Mouse (Mus musculus) heart, embryonic 11.5 days (tissue): ENCODE measurements around the gene Acpp. TPM values are rescaled to one million over a fixed set of nuclear protein-coding genes. Genes with fewer than 3 reads are reported as not detected.

Experiments
- ATAC-seq: fragments of 200-750 bp; cut with Nextera tagmentation; replicated peaks from 2 replicates; pipeline ENCODE4 v1.8.0; 2017; ENCODE audit warnings: moderate library complexity; ENCODE audit not compliant: insufficient number of reproducible peaks, low FRiP score, low TSS enrichment
- H3K27ac ChIP-seq: fragments of 300-500 bp; sonication (generic); 2 replicates; pipeline ENCODE4 v1.5.1; 2014; ENCODE audit warnings: mild to moderate bottlenecking, low read depth, low read length
- H3K27me3 ChIP-seq: fragments of 300-500 bp; sonication (generic); 2 replicates; pipeline ENCODE4 v1.6.1; 2014; ENCODE audit warnings: mild to moderate bottlenecking, low read length, mixed read lengths; ENCODE audit not compliant: control insufficient read depth, insufficient read depth
- H3K36me3 ChIP-seq: fragments of 300-500 bp; sonication (generic); 2 replicates; pipeline ENCODE4 v1.6.1; 2014; ENCODE audit warnings: mild to moderate bottlenecking, low read length, moderate library complexity, mixed read lengths; ENCODE audit not compliant: control insufficient read depth, insufficient read depth
- H3K4me1 ChIP-seq: fragments of 300-500 bp; sonication (generic); 2 replicates; pipeline ENCODE4 v1.6.1; 2014; ENCODE audit warnings: low read length; ENCODE audit not compliant: control insufficient read depth, insufficient read depth
- H3K4me2 ChIP-seq: fragments of 300-500 bp; sonication (generic); 2 replicates; pipeline ENCODE4 v1.6.1; 2014; ENCODE audit warnings: mild to moderate bottlenecking, moderate library complexity
- H3K4me3 ChIP-seq: fragments of 300-500 bp; sonication (generic); 2 replicates; pipeline ENCODE4 v1.5.1; 2014; ENCODE audit warnings: low read depth, low read length
- H3K9ac ChIP-seq: fragments of 300-500 bp; sonication (generic); 2 replicates; pipeline ENCODE4 v1.6.1; 2014; ENCODE audit warnings: mild to moderate bottlenecking, low read depth, low read length, moderate library complexity
- H3K9me3 ChIP-seq: fragments of 300-500 bp; sonication (generic); replicated peaks from 2 replicates; pipeline ENCODE4 v1.6.1; 2016; ENCODE audit warnings: low read length; ENCODE audit not compliant: control insufficient read depth
- WGBS: fragments of 180-500 bp; shearing (Covaris S2); extraction: QIAGEN DNeasy Blood & Tissue Kit; methylation state at CpG from one replicate; pipeline ENCODE4 v1.1.7; 2014; ENCODE audit not compliant: insufficient replicate concordance; 5-methylcytosine and 5-hydroxymethylcytosine counted together
- polyA plus RNA-seq: library from polyadenylated mRNA; unstranded; fragments of >200 nt; fragmentation: Nextera tagmentation; extraction: Ambion mirVana; gene quantifications from 2 replicates; pipeline ENCODE4 v1.2.1, GENCODE M21; 2014

The Acpp gene
- polyA plus RNA-seq, 1 experiment from 2014 or later, result 0.30 TPM

DNA sequence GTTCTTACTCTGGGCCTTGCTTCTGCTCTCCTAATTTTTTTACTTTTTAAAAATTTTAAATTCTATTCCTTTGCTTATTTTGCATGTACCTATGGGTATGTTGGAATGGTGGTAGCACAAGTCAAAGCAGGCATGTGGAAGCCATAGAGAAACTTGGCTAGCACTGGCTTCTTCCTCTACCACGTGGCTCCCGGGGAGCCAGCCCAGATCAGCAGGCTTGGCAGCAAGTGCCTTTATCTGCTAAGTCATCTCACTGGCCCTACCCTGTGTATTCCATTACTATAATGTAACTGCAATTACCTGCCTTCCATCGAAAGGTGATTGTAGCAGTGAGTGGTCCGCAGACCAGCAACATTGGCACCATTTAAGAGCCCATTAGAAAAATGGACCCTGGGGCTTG lies 22.8 kb upstream of the Acpp start:
- Histone ChIP-seq H3K4me3 (no peak overlapping the region), H3K27ac (no peak overlapping the region), H3K4me1 (no peaks in the 10 kb centered on the region), H3K36me3 (no peaks in the 10 kb centered on the region), H3K9ac (no peak overlapping the region), H3K27me3 (no peaks in the 10 kb centered on the region), H3K4me2 (no peak overlapping the region), H3K9me3 (no peaks in the 10 kb centered on the region)
- ATAC-seq, result no peak
- 79% methylated on average over 4 of the region's 4 CpGs for WGBS

DNA sequence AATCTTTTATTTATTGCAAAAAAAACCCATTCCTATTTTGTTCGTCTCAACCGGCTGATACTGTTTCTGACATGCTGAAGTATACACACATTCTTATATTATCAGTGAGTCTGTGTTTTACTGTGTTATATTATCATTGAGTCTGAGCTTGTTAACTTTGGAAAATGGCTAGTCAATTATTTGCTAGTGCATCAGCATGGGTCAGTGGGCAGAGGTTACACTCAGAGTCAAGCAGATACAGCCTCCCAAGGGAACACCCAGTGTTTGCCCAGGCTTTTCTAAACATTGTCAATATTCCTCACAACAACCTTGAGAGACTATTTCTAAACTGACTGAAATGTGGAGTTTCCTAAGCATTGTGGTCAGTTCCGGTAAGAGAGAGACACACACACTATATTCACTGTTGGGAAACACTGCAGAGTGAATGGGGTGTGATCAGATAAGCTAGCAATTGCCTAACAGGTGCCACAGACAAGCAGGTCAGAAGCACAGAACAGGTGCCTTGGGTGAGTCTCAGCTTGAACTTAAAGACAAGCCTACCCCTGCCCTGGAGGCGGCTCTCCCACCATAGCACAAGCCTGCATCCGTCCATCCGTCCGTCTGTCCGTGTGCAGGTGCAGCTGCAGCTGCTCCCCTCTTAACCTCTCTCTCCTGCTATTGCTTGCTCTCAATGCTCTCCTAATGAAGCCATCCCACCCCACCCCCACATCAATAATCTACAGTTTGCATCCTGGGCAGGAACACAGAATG lies 18.1 kb upstream of the Acpp start:
- Histone ChIP-seq H3K9ac (no peak overlapping the region), H3K4me1 (no peaks in the 10 kb centered on the region), H3K27ac (no peak overlapping the region), H3K36me3 (no peaks in the 10 kb centered on the region), H3K4me3 (no peak overlapping the region), H3K4me2 (no peak overlapping the region), H3K27me3 (no peaks in the 10 kb centered on the region), H3K9me3 (no peaks in the 10 kb centered on the region)
- 83% methylated on average over 8 of the region's 8 CpGs for WGBS
- ATAC-seq, result no peak

DNA sequence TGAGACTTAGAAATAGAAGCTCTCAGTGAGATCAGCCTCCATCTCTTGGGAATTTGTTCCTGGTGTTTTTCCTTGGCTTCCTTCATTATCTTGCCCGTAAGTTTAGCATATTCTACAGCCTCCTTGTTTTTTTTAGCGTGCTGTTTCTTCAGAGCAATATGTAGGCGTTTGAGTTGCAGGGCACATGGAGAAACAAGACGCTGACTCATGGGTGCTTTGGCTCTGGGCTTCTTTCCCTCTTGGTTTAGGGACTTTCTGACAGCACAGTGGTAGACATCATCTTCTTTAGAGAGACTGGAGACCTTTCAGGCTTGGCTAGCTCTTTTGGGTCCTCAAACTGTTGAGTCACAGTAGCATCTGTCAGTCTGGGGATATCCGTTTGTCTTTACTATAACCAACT lies 6.6 kb upstream of the Acpp start:
- no peaks in the 10 kb centered on the region for H3K4me1 ChIP-seq
- no peaks in the 10 kb centered on the region for H3K36me3 ChIP-seq
- no peak overlapping the region for H3K27ac ChIP-seq
- H3K9ac ChIP-seq, result no peak overlapping the region
- no peak for ATAC-seq
- H3K4me3 ChIP-seq, result no peak overlapping the region
- H3K9me3 ChIP-seq, result no peaks in the 10 kb centered on the region
- H3K4me2 ChIP-seq, result no peak overlapping the region
- H3K27me3 ChIP-seq, result no peaks in the 10 kb centered on the region
- WGBS, result 72% methylated on average over 5 of the region's 5 CpGs

DNA sequence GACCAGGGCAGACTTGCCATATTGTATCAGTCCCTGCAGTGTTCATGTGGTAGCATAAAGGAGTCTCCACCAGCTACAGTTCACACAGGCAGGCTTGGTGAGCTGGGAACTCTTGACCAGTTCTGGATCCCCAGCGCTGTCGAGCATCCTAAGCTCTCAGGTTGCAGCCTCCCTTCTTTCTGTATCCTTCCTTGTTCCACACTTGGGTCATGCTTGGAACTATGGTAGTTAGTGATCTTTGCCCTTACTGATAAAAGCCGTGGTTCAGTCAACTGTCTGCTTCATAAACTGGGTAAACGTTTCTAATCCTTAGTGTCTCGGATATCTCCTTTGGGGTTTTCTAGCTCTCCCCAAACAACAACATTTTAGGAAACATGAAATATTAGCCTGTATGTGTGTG lies 1.9 kb upstream of the Acpp start:
- H3K9me3 ChIP-seq, result no peaks in the 10 kb centered on the region
- no peak overlapping the region for H3K4me2 ChIP-seq
- H3K27me3 ChIP-seq, result no peaks in the 10 kb centered on the region
- H3K4me1 ChIP-seq, result no peaks in the 10 kb centered on the region; the same call in 1 of the 2 replicates
- WGBS, result 79% methylated on average over 5 of the region's 5 CpGs
- ATAC-seq, result no peak
- H3K36me3 ChIP-seq, result no peaks in the 10 kb centered on the region
- no peak overlapping the region for H3K9ac ChIP-seq
- H3K4me3 ChIP-seq, result no peak overlapping the region
- no peak overlapping the region for H3K27ac ChIP-seq

DNA sequence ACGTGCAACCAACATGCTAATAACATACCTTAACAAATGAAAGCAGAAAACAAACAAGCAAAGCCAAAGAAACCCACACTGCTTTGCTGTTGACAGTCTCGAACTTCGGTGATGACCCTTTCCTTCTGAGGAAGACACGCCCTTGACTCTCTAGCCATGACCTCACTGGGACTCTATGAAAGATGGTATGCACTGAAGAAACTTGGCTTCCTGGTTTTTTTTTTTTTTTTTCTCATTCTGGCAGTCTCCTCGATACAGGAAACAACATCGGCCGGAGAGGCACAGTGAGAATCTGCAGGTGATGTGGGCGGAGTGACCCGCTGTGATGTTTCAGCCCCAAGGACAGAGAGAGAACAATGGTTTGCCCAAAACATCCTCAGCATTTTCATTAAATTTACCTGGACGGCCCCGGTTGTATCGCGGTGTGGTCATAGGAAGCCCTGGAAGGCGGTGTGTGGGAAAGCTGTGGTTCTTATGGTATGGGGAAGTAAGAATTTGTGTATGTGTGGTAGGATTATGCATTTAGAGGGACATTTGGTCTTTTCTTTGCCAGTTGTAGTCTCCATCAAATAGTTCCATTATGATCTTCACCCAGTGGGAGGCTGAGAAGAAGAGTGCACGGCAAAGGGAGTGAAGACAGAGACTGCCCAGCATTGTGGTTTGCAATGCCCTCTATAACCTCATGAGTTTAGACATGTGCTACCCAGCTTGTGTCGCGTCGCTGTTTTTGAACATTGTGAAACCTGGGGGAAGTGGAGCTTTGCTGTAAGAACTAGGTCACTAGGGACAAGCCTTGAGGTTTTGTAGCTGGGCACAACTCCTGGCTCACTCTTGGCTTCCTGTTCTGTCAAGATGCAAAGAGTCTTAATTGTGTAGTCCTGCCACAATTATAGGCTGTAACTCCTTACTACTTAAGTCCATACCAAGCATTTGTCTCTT lies 1.2 kb upstream of the Acpp start:
- H3K9me3 ChIP-seq, result no peaks in the 10 kb centered on the region
- no peaks in the 10 kb centered on the region for H3K27me3 ChIP-seq
- no peak for ATAC-seq
- no peak overlapping the region for H3K27ac ChIP-seq
- no peaks in the 10 kb centered on the region for H3K36me3 ChIP-seq
- WGBS, result 77% methylated on average over 18 of the region's 18 CpGs
- H3K9ac ChIP-seq, result no peak overlapping the region
- H3K4me2 ChIP-seq, result no peak overlapping the region
- H3K4me1 ChIP-seq, result no peaks in the 10 kb centered on the region; the same call in 1 of the 2 replicates
- H3K4me3 ChIP-seq, result no peak overlapping the region

DNA sequence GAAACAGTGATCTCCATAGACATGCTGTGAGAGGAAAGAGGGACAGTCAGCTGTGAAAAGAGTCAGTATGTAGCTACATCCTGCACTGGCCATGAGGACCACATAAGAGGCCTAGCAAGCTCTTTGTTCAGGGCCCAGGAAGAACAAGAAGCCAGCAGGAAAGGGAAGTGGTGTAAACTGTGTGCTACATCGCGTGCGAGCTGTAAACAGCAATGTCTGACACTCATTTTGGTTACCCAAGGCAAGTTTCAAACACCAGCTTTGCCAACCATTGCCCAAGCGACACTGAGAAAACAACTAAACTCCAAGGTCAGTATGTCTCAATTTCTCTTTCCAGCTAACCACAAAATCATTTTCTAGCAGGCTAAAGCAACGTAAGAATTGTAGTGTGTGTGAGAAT lies 6.2 kb downstream of the Acpp start:
- Histone ChIP-seq H3K4me1 (no peaks in the 10 kb centered on the region), H3K4me3 (no peak overlapping the region), H3K9ac (no peak overlapping the region), H3K27me3 (no peaks in the 10 kb centered on the region), H3K9me3 (no peaks in the 10 kb centered on the region), H3K36me3 (no peaks in the 10 kb centered on the region), H3K27ac (no peak overlapping the region), H3K4me2 (no peak overlapping the region)
- ATAC-seq, result no peak
- 84% methylated on average over 5 of the region's 5 CpGs for WGBS

DNA sequence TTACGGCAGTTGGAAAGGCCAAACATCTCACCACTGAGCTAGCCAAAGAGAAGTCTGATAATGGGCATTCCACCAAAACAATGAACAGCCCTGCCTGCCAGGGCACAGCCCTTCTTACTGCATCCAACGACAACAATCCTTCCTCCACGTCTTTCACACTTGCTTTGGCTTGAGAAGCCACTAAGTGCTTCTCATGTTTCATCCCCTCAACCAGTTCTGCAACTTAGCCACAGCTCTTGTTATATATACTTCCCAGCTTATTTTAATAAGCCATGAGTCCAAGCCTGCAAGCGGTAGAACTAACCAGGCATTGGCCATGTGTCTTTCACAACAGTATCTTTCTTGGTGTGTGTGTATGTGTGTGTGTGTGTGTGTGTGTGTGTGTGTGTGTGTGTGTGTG lies 8.9 kb downstream of the Acpp start:
- H3K4me3 ChIP-seq, result no peak overlapping the region
- no peaks in the 10 kb centered on the region for H3K27me3 ChIP-seq
- no peaks in the 10 kb centered on the region for H3K36me3 ChIP-seq
- no peaks in the 10 kb centered on the region for H3K9me3 ChIP-seq
- no peak overlapping the region for H3K27ac ChIP-seq
- no peaks in the 10 kb centered on the region for H3K4me1 ChIP-seq
- no peak for ATAC-seq
- no peak overlapping the region for H3K4me2 ChIP-seq
- no peak overlapping the region for H3K9ac ChIP-seq
- 60% methylated on average over 4 of the region's 4 CpGs for WGBS

DNA sequence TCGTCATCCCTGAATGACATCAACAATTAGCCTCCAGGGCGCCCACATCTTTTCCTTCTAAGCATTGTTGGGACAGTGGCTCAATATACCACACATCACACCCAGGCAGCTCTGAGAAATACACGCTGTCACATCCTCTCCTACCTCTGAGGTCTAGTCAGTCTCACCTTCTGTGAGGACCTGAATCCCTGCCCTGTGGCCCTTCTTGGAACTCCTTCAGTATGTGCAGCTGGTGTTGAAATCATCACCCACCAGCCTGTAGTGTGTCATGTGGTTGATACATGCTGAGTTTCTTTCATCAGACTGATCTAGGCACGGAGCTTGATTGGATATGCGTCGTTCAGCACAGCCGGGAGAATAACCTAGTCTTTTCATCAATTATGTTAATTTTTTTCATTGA lies 16.0 kb downstream of the Acpp start:
- WGBS, result 73% methylated on average over 7 of the region's 7 CpGs
- no peak for ATAC-seq
- Histone ChIP-seq H3K4me1 (no peaks in the 10 kb centered on the region), H3K27me3 (no peaks in the 10 kb centered on the region), H3K27ac (no peak overlapping the region), H3K4me3 (no peak overlapping the region), H3K9ac (no peak overlapping the region), H3K4me2 (no peak overlapping the region), H3K36me3 (no peaks in the 10 kb centered on the region), H3K9me3 (no peaks in the 10 kb centered on the region)
